Mouse (Mus musculus): Measurements from ENCODE around the gene Akap13.

GRCm38 (mm10) chr7:75702966-75703645 is 247.8 kb downstream of the Akap13 start:
- no peak for TF ChIP-seq CTCF (IDR thresholded peaks at IDR 0.05; ENCODE audit: insufficient read depth, low read length)
- no peak for TF ChIP-seq POLR2A (IDR thresholded peaks at IDR 0.05; ENCODE audit: borderline replicate concordance, extremely low read depth, low read depth, low read length)
